Mouse (Mus musculus): ENCODE data around the gene Lmo7.

The Lmo7 gene

DNA sequence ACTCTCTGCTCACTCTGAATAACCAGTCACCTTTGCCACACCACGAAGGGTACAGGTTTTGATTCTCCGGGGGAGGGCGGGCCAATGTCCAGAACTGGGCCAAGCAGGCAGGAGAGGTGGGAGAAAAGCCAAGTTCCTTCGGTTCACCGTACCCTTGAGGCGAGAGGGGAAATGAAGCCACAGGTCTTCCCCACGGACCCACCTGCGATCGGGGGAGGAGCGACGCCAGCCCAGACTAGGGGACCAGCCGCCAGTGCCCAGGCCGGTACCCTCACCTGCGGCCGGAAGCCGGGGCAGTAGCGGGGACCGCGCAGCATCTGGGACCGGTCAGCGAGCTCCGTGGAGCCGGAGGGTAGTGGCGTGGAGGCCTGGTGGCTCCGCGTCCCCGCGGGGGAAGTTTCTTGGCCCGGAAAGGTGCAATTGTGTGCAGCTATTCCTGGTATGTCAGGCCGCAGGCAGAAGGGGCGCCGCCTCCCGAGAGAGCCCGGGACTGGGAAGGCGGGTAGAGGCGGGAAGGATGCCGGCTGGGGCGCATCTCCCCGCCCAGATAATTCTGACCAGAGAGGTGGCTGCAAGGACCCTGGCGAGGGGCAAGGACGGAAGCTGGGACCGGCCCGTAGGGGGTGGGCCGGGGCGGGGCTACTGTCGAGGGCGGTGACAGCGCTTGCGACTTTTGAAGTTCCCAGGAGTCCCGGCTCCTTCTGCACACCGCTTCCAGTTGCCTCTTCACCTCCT lies at the start of gene Lmo7, which contains the start of gene Gm9922:
Lmo7 (plus strand) TSS at position 721 of the 735 bp plus-strand sequence.
Gm9922 (minus strand) TSS at position 578 of the 735 bp plus-strand sequence.
- DNase-seq (ENCODE audit: low read depth), result no peak

DNA sequence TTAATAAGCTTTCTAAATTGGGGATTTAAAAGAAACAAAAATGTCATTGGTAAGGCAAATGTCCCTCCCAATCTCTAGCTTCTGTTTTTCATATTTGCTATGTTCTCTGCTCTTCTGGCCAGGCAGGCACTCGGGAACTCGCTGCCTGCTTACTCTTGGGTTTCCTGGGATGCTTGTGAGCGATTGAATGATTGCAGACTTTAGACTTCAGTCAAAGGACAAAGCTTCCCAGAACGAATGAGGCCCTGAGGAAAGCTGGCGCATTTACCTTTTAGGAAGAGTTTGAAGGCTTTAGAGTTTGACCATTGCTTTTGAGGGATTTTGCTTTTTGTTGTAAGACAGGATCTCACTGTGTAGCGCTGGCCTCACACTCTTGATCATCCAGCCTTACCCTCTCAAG lies 42.1 kb upstream of the Lmo7 start:
- no peak for DNase-seq (ENCODE audit: low read depth)

DNA sequence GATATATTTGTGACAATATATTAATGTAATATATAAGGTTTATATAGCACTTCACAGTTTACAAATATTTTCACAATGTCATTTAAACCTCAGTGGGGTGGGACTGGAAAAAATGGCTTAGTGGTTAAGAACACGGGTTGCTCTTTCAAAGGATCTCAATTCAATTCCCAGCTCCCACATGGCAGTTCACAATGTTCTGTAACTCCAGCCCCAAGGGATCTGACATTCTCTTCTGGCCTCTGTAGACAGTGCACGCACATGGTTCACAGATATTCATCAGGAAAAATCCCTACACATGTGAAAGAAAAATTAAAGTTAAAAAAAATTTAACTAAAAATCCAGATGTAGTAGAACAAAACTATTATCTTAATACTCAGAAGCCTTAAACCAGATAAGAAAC lies 41.4 kb upstream of the Lmo7 start:
- DNase-seq (ENCODE audit: low read depth), result no peak

DNA sequence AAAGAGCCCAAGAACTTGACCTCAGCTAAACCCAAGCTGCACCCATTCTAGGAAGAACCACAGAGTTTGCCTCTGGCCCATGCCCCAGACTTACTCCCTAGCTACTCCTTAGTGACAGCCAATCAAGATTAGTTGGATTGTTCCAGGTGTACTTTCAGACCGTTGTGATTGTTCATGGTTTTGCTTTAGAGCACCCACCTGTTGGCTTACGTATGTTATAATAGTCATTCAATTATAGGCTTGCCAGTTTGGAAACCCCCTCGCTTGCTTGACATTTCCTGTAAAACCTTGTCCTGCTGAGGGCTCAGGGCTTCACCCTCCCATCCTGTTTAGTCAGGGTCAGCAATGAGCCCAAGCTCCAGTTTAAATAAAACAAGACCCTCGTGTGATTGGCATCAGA lies 25.3 kb upstream of the Lmo7 start:
- DNase-seq (ENCODE audit: low read depth), result no peak

DNA sequence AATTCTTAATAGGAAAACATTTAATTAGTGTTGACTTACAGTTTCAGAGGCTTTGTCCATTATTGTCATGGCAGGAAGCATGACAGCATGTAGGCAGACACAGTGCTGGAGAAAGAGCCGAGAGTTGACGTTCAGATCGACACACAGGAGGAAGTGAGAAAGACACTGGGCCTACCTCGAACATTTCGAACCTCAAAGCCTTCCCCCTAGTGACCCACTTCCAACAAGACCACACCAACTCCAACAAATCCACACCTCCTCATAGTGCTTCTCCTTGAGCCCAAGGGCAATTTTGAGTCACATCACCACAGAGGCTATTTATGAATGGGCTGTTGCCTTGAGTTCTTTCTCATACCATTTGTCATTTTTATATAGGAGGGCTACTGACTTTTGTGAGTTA lies 22.7 kb upstream of the Lmo7 start:
- DNase-seq (ENCODE audit: low read depth), result no peak

DNA sequence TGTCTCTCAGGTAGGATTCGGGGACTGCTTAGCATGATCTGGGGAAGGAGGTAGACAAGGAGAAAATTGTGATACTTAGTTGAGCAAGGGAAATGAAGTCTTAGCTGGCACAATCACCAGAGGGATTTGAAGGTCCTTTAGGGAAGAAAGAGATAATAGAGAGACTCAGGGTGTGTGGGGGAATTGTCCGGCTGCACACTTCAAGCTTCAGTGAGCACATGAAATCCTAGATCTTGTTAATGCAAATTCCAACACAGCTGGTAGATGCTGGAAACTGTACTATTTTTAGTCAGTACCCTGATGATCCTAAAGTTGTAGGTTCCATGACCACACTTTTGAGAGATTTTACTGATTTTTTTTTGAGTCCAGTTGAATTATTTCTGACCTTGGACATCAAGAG lies 15.3 kb upstream of the Lmo7 start:
- DNase-seq (ENCODE audit: low read depth), result no peak

DNA sequence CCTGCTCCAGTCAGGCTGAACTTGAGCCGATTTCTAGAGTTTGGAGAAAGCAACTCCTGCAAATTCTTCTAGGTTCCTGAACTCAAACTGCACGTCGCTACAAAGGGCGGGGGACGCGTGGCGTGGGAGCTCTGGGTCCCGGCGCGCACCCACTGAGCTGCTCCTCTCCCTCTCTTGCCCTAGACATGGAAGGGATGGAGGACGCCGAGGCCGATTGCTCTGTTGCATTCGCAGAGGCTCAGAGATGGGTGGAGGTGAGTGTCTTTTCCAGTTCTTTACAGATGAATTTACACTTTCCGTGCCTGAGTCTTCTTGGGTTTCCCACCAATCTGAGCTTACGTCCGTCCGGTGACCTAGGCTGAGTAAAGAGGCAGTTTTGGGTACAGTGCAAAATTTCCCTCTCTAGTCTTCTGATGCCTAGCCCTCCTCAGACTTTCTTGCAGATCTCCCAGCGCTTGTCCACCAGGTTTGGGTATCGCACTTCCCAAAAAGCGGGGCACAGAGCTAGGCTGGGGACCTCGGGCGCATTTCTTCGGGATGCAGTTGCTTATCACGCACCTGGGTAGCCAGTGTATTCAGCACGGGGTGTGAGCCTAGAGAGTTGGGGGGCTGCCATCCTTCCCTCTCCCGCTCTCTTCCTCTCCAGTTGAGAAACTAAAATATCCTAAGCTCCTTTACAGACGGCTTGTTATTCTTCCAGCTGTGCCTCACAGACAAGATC lies 375 bp downstream of the Lmo7 start:
- DNase-seq (ENCODE audit: low read depth), result no peak

DNA sequence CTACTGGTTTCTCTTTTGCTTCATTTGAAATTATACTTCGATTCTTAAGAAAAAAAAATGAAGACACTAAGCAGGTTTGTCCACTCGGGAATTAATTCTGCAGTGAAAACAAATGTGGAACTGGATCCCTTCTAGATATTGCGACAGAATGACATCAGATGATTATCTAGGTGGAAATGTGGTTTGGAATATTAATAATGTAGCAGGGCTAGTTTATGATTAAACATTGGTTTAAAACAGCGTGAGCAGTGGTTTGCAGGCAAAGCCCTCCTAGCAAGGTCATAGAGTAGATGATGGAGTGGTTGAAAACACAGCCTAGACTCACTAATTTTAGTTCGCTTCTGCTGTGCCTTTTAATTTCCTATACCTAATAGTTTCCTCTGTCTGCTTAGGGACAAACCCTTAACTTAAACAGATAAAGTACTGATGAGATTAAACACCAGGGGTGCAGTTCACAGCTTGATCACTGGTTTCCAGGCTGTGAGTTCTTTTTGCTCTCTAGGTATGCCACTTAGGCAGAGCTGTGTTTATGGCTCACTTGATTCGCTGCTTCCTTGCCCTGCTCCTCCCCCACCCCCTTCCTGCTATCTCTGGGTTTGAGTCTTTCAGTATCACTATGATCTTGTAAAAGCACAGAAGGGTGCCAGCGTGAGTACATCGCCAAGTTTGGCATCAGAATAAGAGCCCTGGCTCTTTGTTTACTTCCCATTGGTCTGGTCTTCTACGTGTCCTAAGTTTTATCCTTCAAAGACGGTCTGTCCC lies 4.0 kb downstream of the Lmo7 start:
- DNase-seq (ENCODE audit: low read depth), result no peak

DNA sequence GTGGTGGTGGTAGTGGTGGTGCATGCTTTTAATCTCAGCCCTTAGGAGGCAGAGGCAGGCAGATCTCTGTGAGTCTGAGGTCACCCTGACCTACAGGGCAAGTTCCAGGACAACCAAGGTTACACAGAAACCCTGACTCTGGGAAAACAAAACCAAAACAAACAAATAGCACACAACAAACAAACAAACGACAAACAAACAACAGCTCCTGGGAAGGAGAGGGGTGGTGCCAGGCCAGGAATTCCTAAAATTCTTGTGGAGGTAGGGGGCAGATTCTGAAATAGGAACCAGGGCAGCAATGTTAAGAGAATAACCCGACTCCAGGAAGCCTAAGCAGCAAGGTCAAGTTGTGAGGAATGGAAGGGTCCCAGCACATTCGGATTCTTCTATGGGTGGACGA lies 7.7 kb downstream of the Lmo7 start:
- no peak for DNase-seq (ENCODE audit: low read depth)

DNA sequence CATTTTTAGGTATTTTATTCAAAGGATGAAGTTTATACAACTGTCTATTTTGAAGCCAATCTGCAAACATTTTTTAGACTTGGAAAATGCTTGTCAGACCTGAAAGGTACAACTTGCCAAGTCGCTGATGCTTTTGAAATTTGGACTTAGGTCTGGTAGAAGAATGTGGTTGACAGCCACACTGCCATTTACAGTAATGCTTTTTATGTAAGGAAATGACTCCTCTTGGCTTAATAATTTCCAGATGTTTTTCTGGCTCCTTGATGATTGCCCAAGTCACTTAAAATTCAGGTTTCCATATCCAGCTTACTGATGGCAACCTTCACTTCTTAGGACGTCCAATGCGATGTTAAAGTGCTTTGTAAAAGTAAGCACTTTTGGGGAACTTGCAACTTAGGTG lies 16.9 kb downstream of the Lmo7 start:
- peak; percentile 53 for DNase-seq (ENCODE audit: low read depth)

DNA sequence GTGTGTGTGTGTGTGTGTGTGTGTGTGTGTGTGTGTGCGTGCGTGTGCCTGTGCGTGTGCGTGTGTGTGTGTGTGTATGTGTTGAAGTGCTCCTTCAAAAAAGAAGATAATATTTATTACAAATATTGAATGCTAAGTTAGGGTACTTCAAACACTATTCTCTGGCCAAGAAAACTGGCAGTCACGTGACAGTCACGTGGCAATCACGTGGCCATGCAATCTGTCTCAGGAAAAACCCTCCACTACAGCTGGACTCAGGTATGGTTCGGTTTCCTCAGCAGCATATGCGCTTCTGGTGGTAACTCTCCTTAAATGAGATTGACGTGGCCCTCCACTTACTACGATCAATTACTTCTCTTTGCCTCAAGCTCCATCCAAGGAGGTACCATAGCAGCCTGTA lies 18.1 kb downstream of the Lmo7 start:
- no peak for DNase-seq (ENCODE audit: low read depth)

DNA sequence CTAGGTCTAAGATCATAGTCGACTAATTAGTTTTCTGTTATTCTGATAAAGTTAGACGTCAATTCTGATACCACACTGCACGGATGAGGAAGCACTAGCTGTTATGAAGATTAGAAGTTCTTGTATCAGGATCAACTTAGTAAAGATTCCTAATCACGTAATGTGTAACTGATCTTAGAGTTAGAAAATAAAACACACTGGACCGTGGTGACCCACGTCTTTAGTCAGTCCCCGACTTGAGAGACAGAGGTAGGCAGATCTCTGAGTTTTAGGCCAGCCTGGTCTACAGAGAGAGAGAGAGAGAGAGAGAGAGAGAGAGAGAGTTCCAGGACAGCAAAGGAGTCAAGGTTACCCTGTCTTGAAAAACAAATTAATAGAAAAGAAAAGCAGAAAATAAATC lies 18.7 kb downstream of the Lmo7 start:
- DNase-seq (ENCODE audit: low read depth), result no peak

DNA sequence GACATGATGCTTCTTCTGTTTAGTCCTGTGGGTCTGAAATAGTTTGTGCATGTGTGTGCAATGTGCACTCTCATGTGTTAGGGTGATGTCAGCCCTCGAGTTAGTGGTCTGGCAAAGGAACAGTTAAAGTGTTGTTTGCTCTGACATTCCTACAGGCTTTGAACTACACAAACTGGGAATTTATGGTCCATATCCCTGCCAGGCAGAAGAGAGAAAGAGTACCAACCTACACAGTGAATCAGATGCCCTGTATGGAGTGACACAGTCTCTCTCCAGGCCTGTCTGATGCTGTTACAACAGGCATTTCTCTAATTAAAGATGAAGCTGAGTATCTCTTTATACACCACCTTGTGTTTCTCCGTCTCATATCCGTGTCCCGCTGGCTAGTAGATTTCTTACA lies 21.2 kb downstream of the Lmo7 start:
- DNase-seq (ENCODE audit: low read depth), result no peak

DNA sequence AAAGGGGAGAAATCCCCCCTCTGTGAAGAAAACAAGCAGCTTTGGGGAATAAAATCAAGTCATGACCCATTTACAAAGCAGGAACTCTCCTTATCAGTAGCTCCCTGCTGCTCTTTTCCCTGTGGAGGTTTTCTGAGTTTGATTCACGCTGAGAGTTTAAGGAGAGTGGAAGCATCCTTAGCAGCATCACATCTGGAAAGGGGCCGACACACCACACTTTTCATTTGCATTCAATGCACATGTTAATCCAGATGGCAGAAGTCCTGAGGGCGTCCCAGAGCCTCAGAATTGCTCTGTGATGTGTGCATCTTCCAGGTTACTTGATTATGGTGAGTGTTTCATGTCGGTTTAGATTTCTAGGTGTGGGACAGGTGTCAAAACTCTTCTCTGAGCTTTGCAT lies 25.7 kb downstream of the Lmo7 start:
- no peak for DNase-seq (ENCODE audit: low read depth)

DNA sequence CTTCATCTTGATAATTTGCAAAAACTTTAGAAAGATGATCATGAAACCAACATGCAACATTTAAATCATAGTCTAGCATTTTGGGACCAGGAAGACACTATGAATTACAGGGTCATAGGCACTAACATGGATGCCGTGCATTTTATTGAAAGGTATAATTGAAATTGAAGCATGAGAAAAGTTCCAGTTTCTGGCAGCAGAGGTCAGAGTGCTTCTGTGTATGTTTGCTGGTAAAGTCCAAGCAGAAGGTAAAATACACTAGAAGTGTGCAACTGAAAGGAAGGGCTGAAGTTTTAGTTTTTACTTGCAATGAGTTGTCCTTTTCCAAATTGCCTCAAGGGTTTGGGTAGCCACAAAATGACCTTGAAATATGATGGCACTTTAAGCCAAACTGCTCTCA lies 32.5 kb downstream of the Lmo7 start:
- no peak for DNase-seq (ENCODE audit: low read depth)

DNA sequence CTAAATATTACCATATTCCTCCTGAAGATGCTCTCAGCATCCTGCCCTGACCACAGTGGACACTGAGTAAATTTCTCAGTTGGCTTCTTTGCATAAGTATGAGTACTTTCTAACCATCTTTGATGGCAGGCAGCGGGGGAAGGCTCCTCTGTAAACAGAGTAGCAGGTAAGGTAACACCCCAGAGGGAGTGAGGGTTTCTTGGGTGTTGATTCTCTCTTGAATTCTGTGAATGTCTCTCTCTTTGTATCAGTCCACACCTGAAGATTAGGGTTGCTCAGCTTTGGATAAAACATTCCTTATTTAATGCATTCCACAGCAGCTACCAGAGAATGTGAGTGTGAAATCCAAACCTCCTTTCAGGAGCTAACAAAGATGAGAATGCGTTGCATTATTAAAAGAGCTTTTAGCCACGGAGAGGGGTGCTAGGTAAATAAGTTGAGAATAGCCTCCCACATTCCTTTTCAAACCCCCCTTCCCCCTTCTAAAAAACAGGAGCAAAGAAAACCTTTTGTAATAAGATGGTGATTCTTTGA lies 34.1 kb downstream of the Lmo7 start:
- DNase-seq (ENCODE audit: low read depth), result no peak

DNA sequence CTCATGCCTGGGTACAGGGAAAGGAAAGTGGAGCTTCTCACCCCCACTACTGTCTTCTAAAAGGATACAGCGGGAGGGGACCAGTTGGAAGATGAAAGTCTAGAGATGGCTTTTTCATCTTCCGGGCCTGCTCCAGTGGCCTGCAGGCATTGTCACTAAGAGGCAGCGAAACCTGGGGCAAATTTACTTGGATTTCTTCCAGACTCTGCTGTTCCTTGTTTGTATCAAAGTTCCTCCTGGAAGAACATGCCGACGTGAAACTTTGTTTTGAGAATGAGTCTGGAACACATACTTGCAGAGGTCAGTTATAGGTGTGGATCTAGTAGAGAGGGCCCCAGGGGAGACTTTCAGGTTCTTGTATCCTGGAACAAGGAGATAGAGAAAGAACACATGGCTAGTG lies 41.6 kb downstream of the Lmo7 start:
- no peak for DNase-seq (ENCODE audit: low read depth)

DNA sequence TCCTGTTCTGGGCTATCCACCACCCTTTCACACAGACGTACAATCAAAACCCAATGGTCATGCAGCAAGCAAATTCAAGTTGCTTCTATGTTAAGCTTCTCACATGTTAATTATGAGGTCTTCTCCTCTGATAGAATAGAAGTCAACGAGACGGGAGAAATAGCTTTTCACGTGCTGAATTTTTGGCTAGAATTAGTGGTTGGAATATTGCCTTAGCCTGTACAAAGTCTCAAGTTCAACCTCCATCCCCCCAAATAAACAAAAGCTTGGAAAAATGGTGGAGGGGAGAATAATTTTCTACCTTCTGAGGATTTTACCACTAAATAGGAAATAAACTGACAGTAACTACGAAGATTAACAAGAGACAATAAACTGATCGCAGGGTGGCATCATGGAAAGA lies 42.0 kb downstream of the Lmo7 start:
- no peak for DNase-seq (ENCODE audit: low read depth)

DNA sequence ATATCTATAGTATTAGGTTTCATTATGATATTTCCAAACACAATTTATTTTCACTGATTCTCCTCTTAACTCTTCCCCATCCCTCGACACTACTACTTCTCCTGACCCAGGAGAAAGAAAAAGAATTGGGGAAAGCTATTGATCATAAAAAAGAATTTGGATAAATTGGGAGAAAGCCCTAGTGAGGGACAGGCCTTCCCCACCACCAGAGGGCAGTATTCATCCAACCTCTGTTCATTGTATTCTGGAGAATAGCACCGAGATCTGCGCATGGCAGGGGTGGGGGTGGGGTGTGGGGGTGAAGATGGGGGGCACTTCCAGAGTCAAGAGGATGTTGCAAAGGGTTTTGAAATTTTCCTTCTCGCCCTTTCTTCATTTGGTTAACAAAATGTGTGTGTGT lies 44.9 kb downstream of the Lmo7 start:
- DNase-seq (ENCODE audit: low read depth), result no peak

DNA sequence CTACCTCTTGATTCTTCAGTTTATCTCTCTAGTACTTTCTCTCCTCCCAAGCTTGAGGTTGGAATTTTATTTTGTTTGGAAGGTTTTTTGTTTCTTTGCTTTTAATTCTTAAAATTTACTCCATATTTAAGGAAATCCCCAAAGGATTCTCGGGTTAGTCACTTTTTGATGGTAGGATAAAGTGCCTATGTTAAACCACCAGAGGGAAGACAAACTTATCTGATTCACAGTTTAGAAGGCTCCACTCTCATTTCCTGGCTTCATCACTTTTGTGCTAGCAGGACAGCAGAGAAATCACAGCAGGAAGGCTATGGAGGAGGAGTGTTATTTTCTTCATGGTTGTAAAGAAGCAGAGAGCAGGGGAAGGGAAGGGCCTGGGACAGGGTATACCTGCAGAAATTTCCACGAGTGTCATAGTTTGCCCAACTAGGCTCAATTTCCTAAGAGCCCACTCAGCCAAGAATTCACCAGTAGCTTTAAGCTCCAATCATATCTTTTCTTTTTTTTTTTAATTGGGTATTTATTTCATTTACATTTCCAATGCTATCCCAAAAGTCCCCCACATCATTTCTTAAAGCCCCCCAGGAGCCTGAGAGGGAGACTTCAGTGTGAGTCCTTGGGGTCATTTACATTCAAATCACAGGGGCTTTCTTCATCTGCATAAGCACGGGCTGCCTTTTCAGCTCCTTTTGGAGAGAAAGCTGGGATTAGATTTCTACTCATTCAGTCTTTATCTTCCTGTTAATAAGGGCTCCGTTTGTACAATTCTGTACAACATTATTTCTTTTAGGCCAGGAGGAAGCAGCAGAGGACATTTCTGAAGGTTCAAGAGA lies 46.8 kb downstream of the Lmo7 start:
- no peak for DNase-seq (ENCODE audit: low read depth)

DNA sequence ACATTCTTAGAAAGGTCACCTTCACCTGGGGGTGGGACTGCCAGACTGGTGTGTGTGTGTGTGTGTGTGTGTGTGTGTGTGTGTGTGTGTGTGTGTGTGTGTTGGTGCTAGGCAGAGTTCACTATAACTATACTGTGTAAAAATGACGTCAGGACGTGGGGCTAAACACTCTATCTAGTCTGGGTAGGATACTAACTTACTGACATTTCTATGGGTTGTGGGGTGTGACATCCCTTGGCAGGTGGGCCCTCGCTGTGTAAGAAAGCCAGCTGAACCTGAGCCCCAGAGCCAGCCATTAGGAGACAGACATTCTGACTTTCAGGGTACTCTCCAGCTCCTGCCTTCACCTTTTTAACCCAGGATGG lies 47.4 kb downstream of the Lmo7 start:
- DNase-seq (ENCODE audit: low read depth), result no peak

DNA sequence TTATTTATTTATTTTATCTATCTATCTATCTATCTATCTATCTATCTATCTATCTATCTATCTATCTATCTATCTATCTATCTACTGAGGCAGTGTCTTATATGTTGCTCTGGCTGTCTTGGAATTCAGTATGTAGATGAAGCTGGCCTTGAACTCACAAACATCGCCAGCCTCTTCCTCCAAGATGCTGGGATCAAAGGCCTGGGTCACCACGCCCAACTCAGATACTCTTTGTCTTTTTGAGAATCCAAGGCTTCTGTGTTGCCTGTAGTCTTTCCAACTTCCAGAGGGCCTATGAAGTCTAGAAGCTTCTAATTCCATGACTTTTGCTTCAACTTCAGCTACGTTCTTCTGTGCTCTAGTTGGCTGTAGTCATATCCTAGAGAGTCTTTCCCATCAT lies 48.7 kb downstream of the Lmo7 start:
- no peak for DNase-seq (ENCODE audit: low read depth)

Measured in fibroblast of lung, adult 2 months (primary cell).